Mouse (Mus musculus) heart, embryonic 12.5 days (tissue): Measurements from ENCODE around the gene 1700021F05Rik. TPM values are rescaled to one million over a fixed set of nuclear protein-coding genes. Genes with fewer than 3 reads are reported as not detected.

Source experiments
- ATAC-seq: fragments of 200-750 bp; cut with Nextera tagmentation; 2 replicates; pipeline ENCODE4 v1.8.0; 2017; ENCODE audit warnings: moderate TSS enrichment, moderate library complexity; ENCODE audit not compliant: insufficient number of reproducible peaks, low FRiP score
- H3K27ac ChIP-seq: fragments of 300-500 bp; sonication (generic); 2 replicates; pipeline ENCODE4 v1.5.1; 2016; ENCODE audit warnings: mild to moderate bottlenecking, moderate library complexity; ENCODE audit not compliant: poor library complexity, severe bottlenecking
- H3K27me3 ChIP-seq: fragments of 300-500 bp; sonication (generic); replicated peaks from 2 replicates; pipeline ENCODE4 v1.6.1; 2016; ENCODE audit warnings: mild to moderate bottlenecking, moderate library complexity
- H3K36me3 ChIP-seq: fragments of 300-500 bp; sonication (generic); 2 replicates; pipeline ENCODE4 v1.6.1; 2016; ENCODE audit warnings: mild to moderate bottlenecking, moderate library complexity
- H3K4me1 ChIP-seq: fragments of 300-500 bp; sonication (generic); replicated peaks from 2 replicates; pipeline ENCODE4 v1.6.1; 2016; ENCODE audit warnings: mild to moderate bottlenecking
- H3K4me2 ChIP-seq: fragments of 300-500 bp; sonication (generic); 2 replicates; pipeline ENCODE4 v1.6.1; 2016; ENCODE audit warnings: mild to moderate bottlenecking, moderate library complexity
- H3K4me3 ChIP-seq: fragments of 300-500 bp; sonication (generic); 2 replicates; pipeline ENCODE4 v1.5.1; 2016; ENCODE audit warnings: mild to moderate bottlenecking
- H3K9ac ChIP-seq: fragments of 300-500 bp; sonication (generic); 2 replicates; pipeline ENCODE4 v1.6.1; 2016; ENCODE audit warnings: mild to moderate bottlenecking, moderate library complexity
- H3K9me3 ChIP-seq: fragments of 300-500 bp; sonication (generic); replicated peaks from 2 replicates; pipeline ENCODE4 v1.6.1; 2016; ENCODE audit warnings: mild to moderate bottlenecking, moderate library complexity
- WGBS: fragments of 180-500 bp; shearing (Covaris S2); methylation state at CpG from one replicate; pipeline ENCODE4 v1.1.7; 2016; 5-methylcytosine and 5-hydroxymethylcytosine counted together
- polyA plus RNA-seq: library from polyadenylated mRNA; unstranded; fragments of >200 nt; fragmentation: Nextera tagmentation; extraction: Ambion mirVana; gene quantifications from 2 replicates; pipeline ENCODE4 v1.2.1, GENCODE M21; 2016

Gene 1700021F05Rik
- 81.8 and 91.2 TPM in 2 replicates for polyA plus RNA-seq

- peak; percentile 99 for ATAC-seq
- no peaks in the 10 kb centered on the region for H3K27me3 ChIP-seq
- peak within 1 kb of the TSS; percentile 75 for H3K4me2 ChIP-seq
- peaks cover 26% of the 10 kb centered on the region for H3K4me1 ChIP-seq
- H3K9ac ChIP-seq = peak within 1 kb of the TSS; percentile 89
- peak within 1 kb of the TSS; percentile 85 for H3K27ac ChIP-seq
- peaks cover 11% of the 10 kb centered on the region for H3K36me3 ChIP-seq
- under 1% methylated on average over 56 of the region's 56 CpGs for WGBS
- peak within 1 kb of the TSS; percentile 84 for H3K4me3 ChIP-seq
- H3K9me3 ChIP-seq = no peaks in the 10 kb centered on the region
These were observed at the start of gene 1700021F05Rik for GRCm38 (mm10) chr10:43540442-43541152. 1700021F05Rik (minus strand) TSS chr10:43540994.

- no peak overlapping the region for H3K27ac ChIP-seq
- H3K9me3 ChIP-seq = no peaks in the 10 kb centered on the region
- ATAC-seq = no peak
- H3K36me3 ChIP-seq = peaks cover 6% of the 10 kb centered on the region; the same call in 1 of the 2 replicates
- no peak overlapping the region for H3K4me3 ChIP-seq
- peaks cover 9% of the 10 kb centered on the region; the same call in 1 of the 2 replicates for H3K4me1 ChIP-seq
- H3K4me2 ChIP-seq = 0 out of 2 replicates have a peak overlapping the region, but pooled peaks have one; percentile 8
- H3K9ac ChIP-seq = no peak overlapping the region
- WGBS = 69% methylated on average over 8 of the region's 8 CpGs
- H3K27me3 ChIP-seq = no peaks in the 10 kb centered on the region
These were observed 47.8 kb upstream of the 1700021F05Rik start for GRCm38 (mm10) chr10:43588470-43589177.

- no peak overlapping the region for H3K4me3 ChIP-seq
- no peak overlapping the region for H3K4me2 ChIP-seq
- no peak overlapping the region for H3K27ac ChIP-seq
- WGBS = 84% methylated on average over 4 of the region's 4 CpGs
- no peaks in the 10 kb centered on the region for H3K9me3 ChIP-seq
- H3K4me1 ChIP-seq = peaks cover 9% of the 10 kb centered on the region
- no peak overlapping the region for H3K9ac ChIP-seq
- H3K27me3 ChIP-seq = no peaks in the 10 kb centered on the region
- peaks cover 15% of the 10 kb centered on the region; the same call in 1 of the 2 replicates for H3K36me3 ChIP-seq
- no peak for ATAC-seq
These were observed 43.7 kb upstream of the 1700021F05Rik start for GRCm38 (mm10) chr10:43584538-43584937.

- Histone ChIP-seq H3K27me3 (no peaks in the 10 kb centered on the region), H3K4me1 (no peaks in the 10 kb centered on the region; the same call in 1 of the 2 replicates), H3K9me3 (no peaks in the 10 kb centered on the region), H3K27ac (peak overlapping the region; percentile 58; the same call in 1 of the 2 replicates), H3K4me3 (peak overlapping the region; percentile 61), H3K36me3 (peaks cover 15% of the 10 kb centered on the region; the same call in 1 of the 2 replicates), H3K9ac (peak overlapping the region; percentile 71), H3K4me2 (peak overlapping the region; percentile 94)
- no peak for ATAC-seq
- WGBS = 58% methylated on average over 3 of the region's 3 CpGs
These were observed 40.5 kb upstream of the 1700021F05Rik start for GRCm38 (mm10) chr10:43581260-43581659.

- peaks cover 15% of the 10 kb centered on the region; the same call in 1 of the 2 replicates for H3K36me3 ChIP-seq
- H3K4me3 ChIP-seq = peak overlapping the region; percentile 61
- ATAC-seq = no peak
- no peaks in the 10 kb centered on the region for H3K27me3 ChIP-seq
- under 1% methylated on average over 15 of the region's 15 CpGs for WGBS
- H3K4me2 ChIP-seq = peak overlapping the region; percentile 94
- peak overlapping the region; percentile 71 for H3K9ac ChIP-seq
- peak overlapping the region; percentile 58 for H3K27ac ChIP-seq
- H3K4me1 ChIP-seq = no peaks in the 10 kb centered on the region; the same call in 1 of the 2 replicates
- no peaks in the 10 kb centered on the region for H3K9me3 ChIP-seq
These were observed 39.9 kb upstream of the 1700021F05Rik start for GRCm38 (mm10) chr10:43580649-43581078.

GRCm38 (mm10) chr10:43579381-43580261 is 38.8 kb upstream of the 1700021F05Rik start:
- under 1% methylated on average over 49 of the region's 49 CpGs for WGBS
- Histone ChIP-seq H3K4me3 (peak overlapping the region; percentile 61), H3K27me3 (no peaks in the 10 kb centered on the region), H3K4me1 (no peaks in the 10 kb centered on the region; the same call in 1 of the 2 replicates), H3K4me2 (peak overlapping the region; percentile 94), H3K36me3 (peaks cover 14% of the 10 kb centered on the region; the same call in 1 of the 2 replicates), H3K9ac (peak overlapping the region; percentile 81), H3K9me3 (no peaks in the 10 kb centered on the region), H3K27ac (peak overlapping the region; percentile 81)
- ATAC-seq = peak; percentile 61

- Histone ChIP-seq H3K9ac (peak overlapping the region; percentile 81), H3K9me3 (no peaks in the 10 kb centered on the region), H3K4me3 (peak overlapping the region; percentile 61), H3K27ac (peak overlapping the region; percentile 81), H3K4me2 (peak overlapping the region; percentile 94), H3K36me3 (peaks cover 9% of the 10 kb centered on the region; the same call in 1 of the 2 replicates), H3K4me1 (no peaks in the 10 kb centered on the region; the same call in 1 of the 2 replicates), H3K27me3 (no peaks in the 10 kb centered on the region)
- peak; percentile 90 for ATAC-seq
- WGBS = under 1% methylated on average over 52 of the region's 65 CpGs
These were observed 38.1 kb upstream of the 1700021F05Rik start for GRCm38 (mm10) chr10:43578754-43579380.

GRCm38 (mm10) chr10:43578366-43578753 is 37.6 kb upstream of the 1700021F05Rik start:
- H3K9ac ChIP-seq = peak overlapping the region; percentile 81
- under 1% methylated on average over 32 of the region's 32 CpGs for WGBS
- no peaks in the 10 kb centered on the region for H3K9me3 ChIP-seq
- peak; percentile 58 for ATAC-seq
- H3K4me3 ChIP-seq = peak overlapping the region; percentile 61
- H3K27me3 ChIP-seq = no peaks in the 10 kb centered on the region
- peak overlapping the region; percentile 94 for H3K4me2 ChIP-seq
- H3K36me3 ChIP-seq = peaks cover 9% of the 10 kb centered on the region; the same call in 1 of the 2 replicates
- H3K27ac ChIP-seq = peak overlapping the region; percentile 81
- no peaks in the 10 kb centered on the region; the same call in 1 of the 2 replicates for H3K4me1 ChIP-seq

GRCm38 (mm10) chr10:43577997-43578331 is 37.2 kb upstream of the 1700021F05Rik start, which contains the start of gene Cd24a:
Cd24a (plus strand) TSS chr10:43578284.
- no peak for ATAC-seq
- peak within 1 kb of the TSS; percentile 94 for H3K4me2 ChIP-seq
- peak within 1 kb of the TSS; percentile 61 for H3K4me3 ChIP-seq
- H3K36me3 ChIP-seq = peaks cover 6% of the 10 kb centered on the region; the same call in 1 of the 2 replicates
- WGBS = under 1% methylated on average over 6 of the region's 6 CpGs
- H3K27ac ChIP-seq = peak within 1 kb of the TSS; percentile 81
- no peaks in the 10 kb centered on the region for H3K27me3 ChIP-seq
- peak within 1 kb of the TSS; percentile 81 for H3K9ac ChIP-seq
- H3K4me1 ChIP-seq = no peaks in the 10 kb centered on the region; the same call in 1 of the 2 replicates
- no peaks in the 10 kb centered on the region for H3K9me3 ChIP-seq
